Mouse (Mus musculus): ENCODE results near the gene Sbds. TPM values are rescaled to one million over a fixed set of nuclear protein-coding genes. Genes with fewer than 3 reads are reported as not detected.

Sbds gene
- polyA plus RNA-seq, 1 experiment from 2014 or later = 48.2 TPM

GRCm38 (mm10) chr5:130290242-130290641 is 34.9 kb upstream of the Sbds start:
- ATAC-seq (ENCODE audit: low FRiP score) (no peak), DNase-seq (ENCODE audit: low spot score) (no peak)
- H3K36me3 ChIP-seq (replicated peaks; ENCODE audit: control insufficient read depth, insufficient read depth) = peaks cover 28% of the 10 kb centered on the region
- H3K27me3 ChIP-seq (ENCODE audit: control insufficient read depth, insufficient read depth, low read length) = no peaks in the 10 kb centered on the region
- H3K4me2 ChIP-seq (replicated peaks) = no peak overlapping the region
- H3K9ac ChIP-seq = no peak overlapping the region
- H3K4me3 ChIP-seq (replicated peaks; ENCODE audit: low read length) = no peak overlapping the region
- 97% methylated on average over 6 of the region's 6 CpGs for WGBS
- H3K4me1 ChIP-seq (replicated peaks; ENCODE audit: control insufficient read depth, insufficient read depth, low read length) = no peaks in the 10 kb centered on the region
- H3K27ac ChIP-seq = no peak overlapping the region
- H3K9me3 ChIP-seq (ENCODE audit: control insufficient read depth, low read length) = no peaks in the 10 kb centered on the region

GRCm38 (mm10) chr5:130288106-130288505 is 32.8 kb upstream of the Sbds start:
- H3K9ac ChIP-seq = no peak overlapping the region
- WGBS = 94% methylated on average over 7 of the region's 7 CpGs
- no peaks in the 10 kb centered on the region for H3K27me3 ChIP-seq (ENCODE audit: control insufficient read depth, insufficient read depth, low read length)
- no peak overlapping the region for H3K4me2 ChIP-seq (replicated peaks)
- no peak overlapping the region for H3K4me3 ChIP-seq (replicated peaks; ENCODE audit: low read length)
- H3K36me3 ChIP-seq (replicated peaks; ENCODE audit: control insufficient read depth, insufficient read depth) = peaks cover 46% of the 10 kb centered on the region
- no peaks in the 10 kb centered on the region for H3K9me3 ChIP-seq (ENCODE audit: control insufficient read depth, low read length)
- H3K27ac ChIP-seq = no peak overlapping the region
- H3K4me1 ChIP-seq (replicated peaks; ENCODE audit: control insufficient read depth, insufficient read depth, low read length) = no peaks in the 10 kb centered on the region
- ATAC-seq (ENCODE audit: low FRiP score) (no peak), DNase-seq (ENCODE audit: low spot score) (no peak)

GRCm38 (mm10) chr5:130283079-130283732 is 27.9 kb upstream of the Sbds start:
- no peaks in the 10 kb centered on the region for H3K27me3 ChIP-seq (ENCODE audit: control insufficient read depth, insufficient read depth, low read length)
- H3K4me1 ChIP-seq (replicated peaks; ENCODE audit: control insufficient read depth, insufficient read depth, low read length) = no peaks in the 10 kb centered on the region
- DNase-seq (ENCODE audit: low spot score) = no peak
- H3K27ac ChIP-seq = no peak overlapping the region
- no peak overlapping the region for H3K9ac ChIP-seq
- no peaks in the 10 kb centered on the region for H3K9me3 ChIP-seq (ENCODE audit: control insufficient read depth, low read length)
- no peak overlapping the region for H3K4me2 ChIP-seq (replicated peaks)
- H3K4me3 ChIP-seq (replicated peaks; ENCODE audit: low read length) = no peak overlapping the region
- 96% methylated on average over 9 of the region's 9 CpGs for WGBS
- no peak for ATAC-seq (ENCODE audit: low FRiP score)
- peaks cover 61% of the 10 kb centered on the region for H3K36me3 ChIP-seq (replicated peaks; ENCODE audit: control insufficient read depth, insufficient read depth)

- Histone ChIP-seq H3K4me3 (replicated peaks; ENCODE audit: low read length) (no peak overlapping the region), H3K4me1 (replicated peaks; ENCODE audit: control insufficient read depth, insufficient read depth, low read length) (no peaks in the 10 kb centered on the region), H3K27me3 (ENCODE audit: control insufficient read depth, insufficient read depth, low read length) (no peaks in the 10 kb centered on the region), H3K4me2 (replicated peaks) (no peak overlapping the region), H3K9ac (no peak overlapping the region), H3K27ac (no peak overlapping the region), H3K9me3 (ENCODE audit: control insufficient read depth, low read length) (no peaks in the 10 kb centered on the region), H3K36me3 (replicated peaks; ENCODE audit: control insufficient read depth, insufficient read depth) (peaks cover 64% of the 10 kb centered on the region)
- 83% methylated on average over 7 of the region's 7 CpGs for WGBS
- ATAC-seq (ENCODE audit: low FRiP score) (no peak), DNase-seq (ENCODE audit: low spot score) (no peak)
Observed at GRCm38 (mm10) chr5:130278011-130278472, 22.7 kb upstream of the Sbds start.

GRCm38 (mm10) chr5:130275509-130275908 is 20.2 kb upstream of the Sbds start:
- H3K4me1 ChIP-seq (replicated peaks; ENCODE audit: control insufficient read depth, insufficient read depth, low read length) = no peaks in the 10 kb centered on the region
- no peaks in the 10 kb centered on the region for H3K9me3 ChIP-seq (ENCODE audit: control insufficient read depth, low read length)
- no peaks in the 10 kb centered on the region for H3K27me3 ChIP-seq (ENCODE audit: control insufficient read depth, insufficient read depth, low read length)
- ATAC-seq (ENCODE audit: low FRiP score) (no peak), DNase-seq (ENCODE audit: low spot score) (peak; percentile 77)
- no peak overlapping the region for H3K9ac ChIP-seq
- H3K4me3 ChIP-seq (replicated peaks; ENCODE audit: low read length) = no peak overlapping the region
- peaks cover 55% of the 10 kb centered on the region for H3K36me3 ChIP-seq (replicated peaks; ENCODE audit: control insufficient read depth, insufficient read depth)
- no peak overlapping the region for H3K27ac ChIP-seq
- no peak overlapping the region for H3K4me2 ChIP-seq (replicated peaks)
- 53% methylated on average over 4 of the region's 4 CpGs for WGBS

GRCm38 (mm10) chr5:130273046-130273445 is 17.7 kb upstream of the Sbds start:
- 91% methylated on average over 6 of the region's 6 CpGs for WGBS
- H3K36me3 ChIP-seq (replicated peaks; ENCODE audit: control insufficient read depth, insufficient read depth) = peaks cover 46% of the 10 kb centered on the region
- ATAC-seq (ENCODE audit: low FRiP score) = no peak

GRCm38 (mm10) chr5:130272344-130272743 is 17.0 kb upstream of the Sbds start:
- Histone ChIP-seq H3K9me3 (ENCODE audit: control insufficient read depth, low read length) (no peaks in the 10 kb centered on the region), H3K27ac (no peak overlapping the region), H3K4me1 (replicated peaks; ENCODE audit: control insufficient read depth, insufficient read depth, low read length) (no peaks in the 10 kb centered on the region), H3K4me2 (replicated peaks) (no peak overlapping the region), H3K9ac (no peak overlapping the region), H3K27me3 (ENCODE audit: control insufficient read depth, insufficient read depth, low read length) (no peaks in the 10 kb centered on the region), H3K36me3 (replicated peaks; ENCODE audit: control insufficient read depth, insufficient read depth) (peaks cover 46% of the 10 kb centered on the region), H3K4me3 (replicated peaks; ENCODE audit: low read length) (no peak overlapping the region)
- 87% methylated on average over 1 of the region's 1 CpGs for WGBS
- ATAC-seq (ENCODE audit: low FRiP score) (no peak), DNase-seq (ENCODE audit: low spot score) (no peak)

More at GRCm38 (mm10) chr5:130273046-130273445, 17.7 kb upstream of the Sbds start:
- no peak overlapping the region for H3K4me3 ChIP-seq (replicated peaks; ENCODE audit: low read length)
- H3K4me2 ChIP-seq (replicated peaks) = no peak overlapping the region
- DNase-seq (ENCODE audit: low spot score) = no peak
- H3K9me3 ChIP-seq (ENCODE audit: control insufficient read depth, low read length) = no peaks in the 10 kb centered on the region
- no peak overlapping the region for H3K9ac ChIP-seq
- H3K27me3 ChIP-seq (ENCODE audit: control insufficient read depth, insufficient read depth, low read length) = no peaks in the 10 kb centered on the region
- no peaks in the 10 kb centered on the region for H3K4me1 ChIP-seq (replicated peaks; ENCODE audit: control insufficient read depth, insufficient read depth, low read length)
- no peak overlapping the region for H3K27ac ChIP-seq

- ATAC-seq (ENCODE audit: low FRiP score) (no peak), DNase-seq (ENCODE audit: low spot score) (no peak)
- H3K27me3 ChIP-seq (ENCODE audit: control insufficient read depth, insufficient read depth, low read length) = no peaks in the 10 kb centered on the region
- H3K4me2 ChIP-seq (replicated peaks) = no peak overlapping the region
- no peak overlapping the region for H3K4me3 ChIP-seq (replicated peaks; ENCODE audit: low read length)
- peaks cover 45% of the 10 kb centered on the region for H3K36me3 ChIP-seq (replicated peaks; ENCODE audit: control insufficient read depth, insufficient read depth)
- no peaks in the 10 kb centered on the region for H3K4me1 ChIP-seq (replicated peaks; ENCODE audit: control insufficient read depth, insufficient read depth, low read length)
- no peak overlapping the region for H3K27ac ChIP-seq
- no peaks in the 10 kb centered on the region for H3K9me3 ChIP-seq (ENCODE audit: control insufficient read depth, low read length)
- H3K9ac ChIP-seq = no peak overlapping the region
- WGBS = 84% methylated on average over 11 of the region's 11 CpGs
Observed at GRCm38 (mm10) chr5:130268976-130269375, 13.6 kb upstream of the Sbds start.

- no peak overlapping the region for H3K4me3 ChIP-seq (replicated peaks; ENCODE audit: low read length)
- DNase-seq (ENCODE audit: low spot score) (no peak), ATAC-seq (ENCODE audit: low FRiP score) (no peak)
- no peak overlapping the region for H3K4me2 ChIP-seq (replicated peaks)
- H3K36me3 ChIP-seq (replicated peaks; ENCODE audit: control insufficient read depth, insufficient read depth) = peaks cover 39% of the 10 kb centered on the region
- H3K4me1 ChIP-seq (replicated peaks; ENCODE audit: control insufficient read depth, insufficient read depth, low read length) = no peaks in the 10 kb centered on the region
- no peak overlapping the region for H3K27ac ChIP-seq
- H3K9ac ChIP-seq = no peak overlapping the region
- 88% methylated on average over 1 of the region's 1 CpGs for WGBS
- H3K27me3 ChIP-seq (ENCODE audit: control insufficient read depth, insufficient read depth, low read length) = no peaks in the 10 kb centered on the region
- no peaks in the 10 kb centered on the region for H3K9me3 ChIP-seq (ENCODE audit: control insufficient read depth, low read length)
Observed at GRCm38 (mm10) chr5:130267316-130267715, 12.0 kb upstream of the Sbds start.

GRCm38 (mm10) chr5:130266651-130267050 is 11.3 kb upstream of the Sbds start:
- ATAC-seq (ENCODE audit: low FRiP score) (no peak), DNase-seq (ENCODE audit: low spot score) (no peak)
- Histone ChIP-seq H3K4me2 (replicated peaks) (no peak overlapping the region), H3K36me3 (replicated peaks; ENCODE audit: control insufficient read depth, insufficient read depth) (peaks cover 38% of the 10 kb centered on the region), H3K27ac (no peak overlapping the region), H3K9ac (no peak overlapping the region), H3K9me3 (ENCODE audit: control insufficient read depth, low read length) (no peaks in the 10 kb centered on the region), H3K27me3 (ENCODE audit: control insufficient read depth, insufficient read depth, low read length) (no peaks in the 10 kb centered on the region), H3K4me3 (replicated peaks; ENCODE audit: low read length) (no peak overlapping the region), H3K4me1 (replicated peaks; ENCODE audit: control insufficient read depth, insufficient read depth, low read length) (no peaks in the 10 kb centered on the region)
- WGBS = 93% methylated on average over 7 of the region's 7 CpGs
